Mouse (Mus musculus) adrenal gland, postnatal 36 days (tissue): ENCODE measurements around the gene Kdm5a. TPM values are rescaled to one million over a fixed set of nuclear protein-coding genes. Genes with fewer than 3 reads are reported as not detected.
A peak's percentile ranks its signal among the peaks of the same experiment; 100 is the strongest.

Experiments
- DNase-seq, 2 experiments: peaks; one replicate each; pipeline ENCODE4 v3.0.0; 2021; ENCODE audit warnings: mixed read lengths in 1 of 2
- total RNA-seq, 2 experiments: library from RNA; stranded (reverse); gene quantifications; 2 replicates each; pipeline ENCODE4 v1.2.3; 2021

Gene Kdm5a
- total RNA-seq, 2 experiments from 2014 or later, result 41.4 to 55.7 TPM

DNA sequence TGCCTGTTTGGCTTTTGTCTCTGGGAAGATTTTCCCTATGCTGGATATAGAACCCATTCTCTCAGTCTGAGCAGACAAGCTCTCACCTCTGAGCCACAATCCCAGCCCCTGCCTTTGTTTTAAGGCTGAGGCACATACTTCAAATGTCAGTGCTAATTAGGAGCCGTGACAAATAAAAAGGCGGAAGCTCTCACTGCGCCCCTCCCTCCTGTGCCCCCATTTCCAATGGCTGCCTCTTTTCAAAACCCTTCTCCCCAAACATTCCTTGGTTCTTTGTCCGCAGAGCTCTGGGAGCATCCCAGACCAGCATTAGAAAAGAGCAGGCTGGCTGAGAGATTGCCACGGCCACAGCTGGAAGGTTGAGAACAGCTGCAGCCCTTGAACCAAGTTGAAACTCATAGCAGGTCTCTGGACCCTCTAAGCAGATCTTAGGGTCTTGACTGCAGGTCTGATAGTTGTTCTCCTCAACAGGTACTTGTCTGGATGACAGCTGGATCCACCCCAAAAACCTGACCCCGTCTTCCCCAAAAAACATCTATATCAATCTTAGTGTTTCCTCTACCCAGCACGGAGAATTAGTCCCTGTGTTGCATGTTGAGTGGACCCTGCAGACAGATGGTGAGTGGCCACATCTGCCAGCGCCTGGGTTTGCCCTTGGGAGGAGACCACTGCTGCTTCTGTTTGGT is 108.7 kb downstream of the Kdm5a start:
- no peak for DNase-seq

DNA sequence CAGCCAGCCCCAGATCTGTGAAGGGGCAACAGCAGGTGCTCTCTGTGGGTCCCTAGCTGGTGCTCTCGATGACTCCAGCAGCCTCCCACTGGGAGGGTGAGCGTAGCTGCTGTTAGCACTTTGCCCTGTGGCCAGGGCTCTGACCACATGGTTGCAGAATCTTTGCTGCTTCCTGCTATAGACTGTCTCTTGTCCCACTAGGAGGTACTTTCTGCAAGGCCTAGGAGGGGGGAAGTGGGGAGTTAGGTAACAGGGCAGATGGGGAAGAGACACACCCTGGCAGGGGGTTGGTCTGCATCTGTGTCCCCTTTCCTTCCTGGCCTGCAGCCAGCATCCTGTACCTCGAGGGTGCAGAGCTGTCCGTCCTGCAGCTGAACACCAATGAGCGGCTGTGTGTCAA is 109.5 kb downstream of the Kdm5a start:
- DNase-seq, result no peak

DNA sequence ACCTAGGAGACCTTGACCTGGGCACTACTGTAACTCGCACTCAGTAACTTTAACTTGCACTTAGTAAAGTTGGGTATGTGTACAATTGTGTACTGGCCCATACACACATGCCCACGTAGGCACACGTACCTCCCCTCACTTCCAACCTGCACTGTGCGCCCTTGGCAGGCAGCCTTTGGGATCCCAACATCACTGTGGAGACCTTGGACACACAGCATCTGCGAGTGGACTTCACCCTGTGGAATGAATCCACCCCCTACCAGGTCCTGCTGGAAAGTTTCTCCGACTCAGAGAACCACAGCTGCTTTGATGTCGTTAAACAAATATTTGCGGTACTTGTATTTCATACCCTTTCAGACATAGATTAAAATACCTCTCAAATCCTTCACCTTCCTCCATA is 111.4 kb downstream of the Kdm5a start:
- DNase-seq, result no peak

DNA sequence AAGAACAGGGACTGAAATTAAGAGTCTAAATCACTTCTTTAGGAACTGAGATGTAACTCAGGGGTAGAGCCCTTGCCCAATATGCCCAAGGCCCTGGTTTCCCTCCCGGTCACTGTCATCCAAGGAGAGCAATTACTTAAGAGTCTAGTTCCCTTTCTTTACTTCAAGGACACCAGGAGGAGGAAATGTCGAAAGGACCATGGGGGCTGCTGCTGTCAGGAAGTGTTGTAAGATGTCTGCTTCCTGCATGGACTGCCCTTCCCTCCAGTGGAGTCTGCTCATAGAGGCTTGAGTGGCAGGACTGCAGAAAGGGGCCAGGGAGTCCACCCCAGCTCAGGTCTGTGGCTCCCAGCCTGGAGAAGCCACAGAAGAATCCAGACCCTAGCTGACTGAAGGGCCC is 115.4 kb downstream of the Kdm5a start:
- DNase-seq, result no peak

DNA sequence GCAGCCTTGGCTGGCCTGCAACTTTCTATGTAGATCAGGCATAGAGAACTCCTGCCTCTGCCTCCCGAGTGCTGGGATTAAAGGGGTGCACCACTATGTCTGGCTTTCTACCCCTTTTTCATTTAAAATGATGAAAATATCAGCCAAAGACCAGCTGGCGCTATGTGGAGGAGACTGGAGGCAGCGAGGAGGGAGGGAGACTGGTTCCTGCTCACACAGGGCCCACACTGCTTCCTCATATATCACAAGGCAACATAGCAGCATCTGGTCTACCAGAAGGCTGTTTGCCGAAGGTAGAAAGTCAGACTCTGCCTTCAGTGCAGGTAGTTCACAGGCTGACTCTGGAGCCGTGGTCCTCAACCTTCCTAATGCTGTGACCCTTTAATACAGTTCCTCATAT is 116.4 kb downstream of the Kdm5a start:
- no peak for DNase-seq

DNA sequence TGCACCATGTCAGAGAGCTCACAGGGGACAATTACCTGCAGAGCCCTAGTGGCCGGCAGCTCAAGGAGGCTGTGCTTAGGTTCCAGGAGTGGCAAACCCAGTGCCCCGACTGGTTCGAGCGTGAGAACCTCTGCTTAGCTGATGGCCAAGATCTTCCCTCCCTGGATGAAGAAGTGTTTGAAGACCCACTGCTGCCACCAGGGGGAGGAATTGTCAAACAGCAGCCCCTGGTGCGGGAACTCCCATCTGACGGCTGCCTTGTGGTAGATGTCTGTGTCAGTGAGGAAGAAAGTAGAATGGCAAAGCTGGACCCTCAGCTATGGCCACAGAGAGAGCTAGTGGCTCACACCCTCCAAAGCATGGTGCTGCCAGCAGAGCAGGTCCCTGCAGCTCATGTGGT is 117.6 kb downstream of the Kdm5a start:
- DNase-seq, result peak in 1 of 2 experiments; percentile 43

DNA sequence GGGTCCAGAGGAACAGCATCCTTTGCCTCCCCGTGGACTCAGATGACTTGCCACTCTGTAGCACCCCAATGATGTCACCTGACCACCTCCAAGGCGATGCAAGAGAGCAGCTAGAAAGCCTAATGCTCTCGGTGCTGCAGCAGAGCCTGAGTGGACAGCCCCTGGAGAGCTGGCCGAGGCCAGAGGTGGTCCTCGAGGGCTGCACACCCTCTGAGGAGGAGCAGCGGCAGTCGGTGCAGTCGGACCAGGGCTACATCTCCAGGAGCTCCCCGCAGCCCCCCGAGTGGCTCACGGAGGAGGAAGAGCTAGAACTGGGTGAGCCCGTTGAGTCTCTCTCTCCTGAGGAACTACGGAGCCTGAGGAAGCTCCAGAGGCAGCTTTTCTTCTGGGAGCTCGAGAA is 118.1 kb downstream of the Kdm5a start:
- no peak for DNase-seq

DNA sequence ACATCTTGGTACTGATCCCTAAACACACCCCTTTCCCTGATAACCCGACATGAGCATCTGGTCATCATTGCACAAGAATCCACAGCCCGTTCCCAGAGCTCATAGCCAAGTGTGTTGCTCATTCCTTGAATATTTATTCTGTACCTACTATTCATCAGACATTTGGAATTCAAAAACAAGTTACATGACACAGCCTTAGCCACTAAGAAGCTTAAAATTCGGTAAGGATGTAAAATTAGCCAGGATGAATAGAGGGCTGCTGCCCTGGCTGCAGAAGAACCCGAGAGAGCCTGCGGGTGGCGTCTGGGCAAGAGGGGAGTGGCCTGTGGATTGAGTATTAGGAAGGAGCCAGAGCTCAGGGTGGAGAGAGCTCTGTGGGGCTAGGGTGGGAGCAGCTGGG is 118.8 kb downstream of the Kdm5a start:
- DNase-seq, result peak in 1 of 2 experiments; percentile 31

DNA sequence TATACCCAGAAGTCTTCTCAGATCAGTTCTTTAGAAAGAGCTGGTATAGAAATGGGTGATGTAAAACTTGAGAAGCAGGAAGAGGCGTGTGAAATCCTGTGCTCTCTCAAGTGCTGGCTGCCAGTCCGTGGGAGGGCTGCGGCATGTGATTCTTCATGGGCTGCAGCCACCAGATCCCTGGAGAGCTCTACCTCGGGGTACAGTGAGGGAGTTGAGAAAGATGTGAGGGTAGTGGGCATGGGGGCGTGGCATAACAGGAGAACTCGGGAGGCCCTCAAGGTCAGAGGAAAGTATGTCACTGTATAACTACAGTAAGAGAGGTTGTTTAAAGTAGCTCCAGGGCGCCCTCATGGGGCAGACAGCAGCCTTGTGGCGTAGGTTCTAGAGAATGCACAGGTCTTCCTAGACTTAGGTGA is 119.3 kb downstream of the Kdm5a start:
- peak; percentile 55 to 73 for DNase-seq

DNA sequence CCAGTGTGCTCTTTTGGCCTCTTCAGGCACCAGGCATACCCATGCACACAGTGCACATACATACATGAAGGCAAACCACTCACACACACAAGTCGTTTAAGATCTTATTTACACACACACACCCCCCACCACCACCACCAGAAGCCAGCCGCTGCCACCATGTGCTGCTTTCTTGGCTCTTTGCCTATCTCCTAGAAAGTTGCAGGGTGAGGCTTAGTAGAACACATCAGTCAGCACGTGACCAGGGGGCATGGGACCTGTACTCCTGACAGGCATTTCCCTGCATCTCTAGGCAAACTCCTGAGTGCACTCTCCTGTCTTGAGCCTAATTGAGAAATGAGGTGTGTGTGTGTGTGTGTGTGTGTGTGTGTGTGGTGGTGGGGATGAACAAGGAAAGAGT is 121.1 kb downstream of the Kdm5a start:
- no peak for DNase-seq

DNA sequence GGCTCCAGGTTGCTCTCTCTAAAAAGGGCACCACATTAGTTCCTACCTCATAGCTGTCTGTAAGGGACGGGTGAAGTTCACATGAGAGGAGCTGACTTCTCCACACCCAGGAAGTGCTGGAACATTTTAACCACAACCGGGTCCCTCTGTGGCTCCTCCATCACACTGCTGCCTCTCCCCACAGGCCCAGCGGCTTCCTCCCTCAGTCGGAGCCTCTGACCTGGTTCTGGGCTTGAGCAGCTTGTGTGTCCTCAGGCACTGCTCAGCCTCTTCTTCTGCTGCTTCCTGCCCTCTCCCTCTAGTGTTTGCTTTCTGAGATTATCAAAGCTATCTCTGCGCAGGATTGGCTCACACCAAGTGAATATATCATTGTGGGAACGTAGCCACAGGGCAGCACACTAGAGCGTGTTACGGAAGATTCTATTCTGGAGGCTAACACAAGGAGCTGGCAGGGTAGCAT is 122.2 kb downstream of the Kdm5a start:
- DNase-seq, result no peak

DNA sequence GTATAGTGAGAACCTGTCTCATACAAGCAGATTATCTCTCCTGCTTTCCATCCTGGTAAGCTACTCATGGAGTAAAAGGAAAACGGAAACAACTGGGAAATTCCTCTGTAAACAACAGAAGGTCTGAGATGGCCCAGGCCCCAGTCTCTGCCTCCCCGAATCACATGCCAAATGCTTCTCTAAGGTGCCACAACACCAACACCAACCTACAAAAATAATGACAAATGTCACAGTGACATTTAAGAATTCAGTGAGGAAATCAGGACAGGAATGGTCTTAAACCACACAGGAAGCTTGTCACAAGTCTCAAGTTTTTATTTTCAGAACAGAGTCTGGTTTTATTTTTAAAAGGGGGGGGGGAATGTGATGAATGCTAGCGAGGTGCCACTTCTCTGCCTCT is 124.7 kb downstream of the Kdm5a start:
- DNase-seq, result no peak

DNA sequence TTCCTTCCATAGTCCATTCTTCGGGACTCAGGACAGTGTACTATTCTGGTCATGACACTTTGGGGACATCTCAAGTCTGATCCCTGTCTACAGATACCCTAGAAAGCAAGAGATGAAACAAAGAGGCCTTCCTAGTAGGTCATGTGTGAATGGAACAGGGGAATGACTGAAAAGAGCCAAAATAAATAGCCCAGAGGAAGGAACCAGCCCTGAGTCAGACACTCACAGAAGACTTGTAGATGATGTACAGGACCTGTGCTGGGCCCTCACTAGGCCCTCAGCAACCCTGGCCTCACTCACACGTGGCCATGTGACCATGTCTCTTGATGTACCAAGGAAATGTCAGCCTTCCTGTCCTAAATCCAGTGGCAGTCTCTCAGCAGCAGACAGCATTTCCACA is 125.5 kb downstream of the Kdm5a start:
- DNase-seq, result no peak

DNA sequence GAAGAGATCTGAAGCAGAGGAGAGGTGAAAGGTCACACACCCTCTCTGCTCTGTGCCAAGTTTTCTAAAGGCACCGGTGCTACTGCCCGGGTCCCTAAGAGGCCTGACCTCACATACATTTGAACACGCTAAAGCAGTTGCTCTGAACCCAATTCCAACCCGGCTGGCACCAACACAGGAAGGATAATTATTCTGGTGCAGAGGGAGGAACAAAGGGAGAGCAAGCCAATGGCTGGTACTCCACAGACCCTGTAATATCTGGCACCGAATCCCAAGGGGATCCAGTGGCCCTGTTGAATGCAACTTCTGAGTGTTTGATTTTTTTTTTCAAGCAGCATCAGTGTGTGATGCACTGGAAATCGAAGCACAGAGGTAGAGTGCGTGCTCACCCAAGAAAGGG is 127.1 kb downstream of the Kdm5a start:
- no peak for DNase-seq

DNA sequence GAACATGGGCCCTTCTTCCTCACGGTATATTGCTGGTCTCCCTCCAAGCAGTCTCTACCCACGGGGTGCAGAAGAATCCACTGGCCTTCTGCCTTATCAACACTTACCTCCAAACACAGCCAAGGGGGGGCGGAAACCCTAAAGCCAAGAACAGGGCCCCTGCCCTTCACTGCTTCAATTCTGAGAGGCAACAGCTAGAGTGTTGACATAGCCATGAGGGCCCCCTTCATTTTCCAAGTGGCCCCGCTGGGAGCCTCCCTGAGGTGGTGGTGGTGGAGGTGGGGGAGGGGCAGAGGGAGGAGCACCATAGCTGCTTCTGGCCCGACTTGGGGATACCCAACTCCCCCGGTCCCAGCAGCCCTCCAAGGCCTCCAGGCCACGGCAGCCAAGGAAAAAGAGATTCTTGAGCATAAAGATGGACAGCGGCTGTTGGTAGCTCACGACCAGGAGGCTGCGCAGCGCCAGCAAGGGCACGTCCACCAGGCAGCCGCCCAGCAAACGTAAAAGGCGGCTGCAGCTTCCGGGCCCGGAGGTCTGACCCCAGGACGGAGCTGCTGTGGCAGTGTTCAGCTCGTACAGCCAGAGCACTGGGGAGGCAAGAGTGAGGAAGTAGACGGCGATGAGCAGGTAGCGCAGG is 128.1 kb downstream of the Kdm5a start:
- no peak for DNase-seq

DNA sequence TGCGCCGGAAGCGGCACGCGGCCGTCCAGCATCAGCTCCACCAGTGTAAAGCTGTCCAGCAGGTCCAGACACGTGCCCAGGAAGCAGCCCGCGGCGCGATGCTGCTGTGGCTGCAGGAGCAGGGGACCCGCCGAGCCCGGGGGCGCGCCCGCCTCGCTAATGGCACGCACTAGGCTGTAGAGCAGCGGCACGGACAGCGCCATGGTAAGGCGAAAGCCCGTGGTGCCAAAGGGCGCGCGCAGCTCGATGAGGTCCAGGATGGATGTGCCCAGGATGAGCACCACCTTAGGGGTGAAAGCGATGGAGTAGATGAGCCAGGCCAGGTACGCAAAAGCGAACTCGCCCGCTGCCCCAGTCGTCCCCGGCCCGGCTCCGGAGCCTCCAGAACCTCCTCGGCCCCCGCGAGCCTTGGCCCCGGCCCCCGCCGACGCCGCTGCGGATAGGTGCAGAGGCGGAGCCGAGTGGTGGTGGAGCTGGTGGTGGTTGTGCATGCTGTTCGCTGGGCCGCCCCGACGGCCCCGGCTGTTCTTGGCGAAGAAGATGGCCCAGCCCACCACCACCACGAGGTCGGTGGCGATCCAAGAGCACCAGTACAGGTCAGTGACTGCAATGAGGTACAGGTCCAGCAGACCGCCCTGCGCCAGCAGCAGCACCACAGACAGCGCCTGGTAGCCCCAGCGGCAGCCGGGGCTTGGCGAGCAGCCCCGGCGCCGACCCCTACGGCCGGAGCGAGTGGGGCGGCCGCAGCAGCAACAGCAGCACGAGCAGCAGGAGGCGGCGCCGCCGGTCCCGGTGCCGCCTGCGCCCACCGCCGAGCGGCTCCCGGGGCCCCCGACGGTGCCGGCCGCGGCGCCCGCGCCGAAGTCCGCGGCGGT is 128.8 kb downstream of the Kdm5a start:
- DNase-seq, result peak; percentile 27 to 53

DNA sequence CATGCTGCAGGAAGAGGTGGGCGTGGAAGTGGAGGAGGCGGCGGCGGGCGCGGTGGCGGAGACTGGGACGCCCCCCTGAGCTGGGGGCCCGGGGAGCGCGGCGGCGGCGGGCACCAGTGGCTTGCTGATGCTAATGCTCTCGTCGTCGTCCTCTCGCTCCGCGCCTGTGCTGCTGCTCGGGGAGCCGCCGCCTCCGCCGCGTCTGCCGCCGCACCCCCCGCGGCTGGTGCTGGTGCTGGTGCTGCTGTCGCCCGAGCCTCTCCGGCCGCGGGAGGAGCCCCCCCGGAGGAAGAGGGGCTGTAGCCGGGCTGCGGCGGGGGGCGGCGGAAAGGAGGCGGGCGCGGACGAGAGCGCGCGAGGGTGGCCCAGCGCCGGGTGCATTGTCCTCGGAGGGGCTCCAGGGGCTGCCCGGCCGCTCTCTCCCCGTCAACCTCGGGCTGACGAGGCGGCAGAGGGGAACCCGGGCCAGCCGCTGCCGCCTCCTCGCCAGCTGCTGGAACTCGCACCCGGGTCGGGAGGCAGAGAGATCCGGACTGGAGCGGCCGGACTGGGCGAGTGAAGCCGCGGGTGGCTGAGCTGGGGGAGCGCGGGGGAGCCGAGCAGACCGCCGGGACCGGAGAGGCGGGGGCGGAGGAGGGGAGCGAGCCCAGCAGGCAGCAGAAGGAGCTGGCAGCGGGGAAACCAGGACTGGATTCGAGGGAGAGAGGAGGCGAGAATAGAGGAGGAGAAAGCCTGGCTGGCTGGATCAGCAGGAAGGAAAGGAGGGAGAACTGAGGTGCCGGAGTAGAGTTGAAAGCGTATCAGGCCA is 129.7 kb downstream of the Kdm5a start, which contains the start of gene Tmem121b:
TSS of gene Tmem121b (minus strand) at position 434 of the 808 bp plus-strand sequence.
- DNase-seq, result peak; percentile 54 to 67

Other genes starting within 250 kb of the Kdm5a start
- under 1 TPM in 1 of 2 experiments, not detected in 1; 0.40 TPM for gene D330020A13Rik, start 69.8 kb upstream of the Kdm5a start, total RNA-seq
- 1 to 10 TPM; 7.4 to 8.9 TPM for gene B4galnt3, start 69.6 kb upstream of the Kdm5a start, total RNA-seq
- gene Ccdc77, start 250 bp downstream of the Kdm5a start, total RNA-seq, result 1 to 10 TPM; 5.6 to 6.7 TPM
- 10 to 100 TPM in 1 of 2 experiments, 1 to 10 TPM in 1; 9.7 to 13.1 TPM for gene Il17ra, start 99.1 kb downstream of the Kdm5a start, total RNA-seq
- gene Tmem121b, start 129.7 kb downstream of the Kdm5a start, total RNA-seq, result under 1 TPM in 1 of 2 experiments, not detected in 1; 0.13 TPM
- 10 to 100 TPM; 25.3 to 32.1 TPM for gene Hdhd5, start 167.2 kb downstream of the Kdm5a start, total RNA-seq